Mouse (Mus musculus): ENCODE measurements around the gene Foxo4.
A peak's percentile ranks its signal among the peaks of the same experiment; 100 is the strongest.

The Foxo4 gene

DNA sequence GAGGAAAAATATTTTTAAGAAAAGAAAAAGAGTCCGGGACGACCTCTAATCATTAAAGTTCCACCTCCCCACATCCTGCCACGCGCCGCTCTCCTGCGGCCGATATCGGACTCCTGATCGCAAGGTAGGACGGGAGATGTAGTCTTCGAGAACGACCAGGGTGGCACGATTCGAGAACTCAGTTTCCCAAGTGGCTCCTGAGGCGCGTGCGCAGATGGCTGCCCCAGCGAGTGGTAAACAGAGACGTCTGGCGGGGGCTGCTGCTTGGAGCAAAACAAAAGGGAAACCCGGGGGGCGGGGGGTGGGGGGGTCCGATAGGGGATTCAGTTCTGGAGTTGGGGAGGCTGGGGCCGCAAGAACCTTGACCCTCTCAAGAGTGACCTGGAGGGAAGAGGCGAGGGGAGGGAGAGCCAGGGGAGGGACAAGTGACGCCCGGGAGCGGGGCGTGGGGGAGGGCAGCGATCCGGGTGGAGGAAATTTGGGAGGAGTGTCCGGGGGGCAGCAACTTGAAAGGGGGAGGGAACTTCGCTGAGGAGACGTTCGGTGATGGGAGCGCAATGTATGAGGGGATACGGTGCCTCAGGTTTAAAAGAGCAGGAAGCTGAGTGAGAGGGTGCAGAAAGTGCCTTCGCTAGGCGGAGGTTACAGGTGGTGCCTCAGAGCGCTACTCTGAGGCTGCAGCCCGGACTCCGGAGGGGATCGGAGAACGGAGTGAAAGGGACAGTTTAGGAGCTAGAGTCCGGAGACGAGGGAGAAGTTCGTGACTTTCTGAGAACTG, at the start of gene Foxo4:
TSS of gene Foxo4 (plus strand) at position 577 of the 778 bp plus-strand sequence.
- peak; percentile 90 for DNase-seq

DNA sequence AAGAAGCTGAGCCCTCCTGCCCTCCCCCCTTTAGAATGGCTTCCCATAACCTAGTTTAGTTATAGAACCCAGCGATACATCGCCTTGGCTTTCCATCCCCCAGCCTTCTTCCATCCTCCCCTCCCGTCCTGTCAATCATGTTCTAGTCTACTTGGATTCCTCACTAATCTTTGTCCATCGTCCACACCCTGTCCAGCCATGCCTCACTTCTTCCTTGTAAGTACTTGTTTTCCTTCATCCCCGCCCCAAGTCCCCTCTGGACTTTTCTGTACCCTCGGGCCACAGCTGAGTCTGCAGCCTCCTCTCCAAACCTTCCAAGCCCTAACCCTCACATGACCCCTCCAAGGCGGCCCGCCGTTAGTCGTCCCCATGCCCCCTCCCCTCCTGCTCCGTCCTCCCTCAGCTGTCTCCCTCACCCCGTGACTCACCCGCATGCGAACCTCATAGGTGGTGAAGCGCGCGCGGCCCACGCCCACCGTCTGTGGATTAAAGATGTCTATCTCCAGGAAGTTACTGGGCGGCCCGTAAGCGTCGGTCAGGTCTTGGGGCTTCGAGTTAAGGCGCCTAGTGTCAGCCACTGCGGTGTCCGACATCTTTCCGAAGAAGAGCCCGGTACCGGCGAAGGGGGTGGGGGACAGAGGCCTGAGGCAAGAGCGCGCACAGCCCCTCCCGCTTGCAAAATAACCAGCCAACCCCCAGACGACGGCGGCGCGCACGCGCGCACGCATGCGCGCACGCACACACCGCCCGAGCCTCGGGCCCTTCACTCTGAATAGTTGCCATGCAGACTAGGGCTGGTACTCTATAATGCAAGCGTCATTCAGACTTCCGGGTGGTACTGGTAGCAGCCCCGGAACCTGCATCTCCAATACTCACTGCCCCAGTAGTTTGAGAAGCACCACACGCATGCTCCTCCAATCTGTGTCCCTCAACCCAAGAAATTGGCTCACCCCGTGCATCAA, 32.2 kb upstream of the Foxo4 start, which contains the start of gene Snx12:
TSS of gene Snx12 (minus strand) at position 730 of the 962 bp plus-strand sequence.
- peak; percentile 85 for DNase-seq

GRCm38 (mm10) chrX:101222796-101223162, 31.5 kb upstream of the Foxo4 start:
- DNase-seq, result no peak

DNA sequence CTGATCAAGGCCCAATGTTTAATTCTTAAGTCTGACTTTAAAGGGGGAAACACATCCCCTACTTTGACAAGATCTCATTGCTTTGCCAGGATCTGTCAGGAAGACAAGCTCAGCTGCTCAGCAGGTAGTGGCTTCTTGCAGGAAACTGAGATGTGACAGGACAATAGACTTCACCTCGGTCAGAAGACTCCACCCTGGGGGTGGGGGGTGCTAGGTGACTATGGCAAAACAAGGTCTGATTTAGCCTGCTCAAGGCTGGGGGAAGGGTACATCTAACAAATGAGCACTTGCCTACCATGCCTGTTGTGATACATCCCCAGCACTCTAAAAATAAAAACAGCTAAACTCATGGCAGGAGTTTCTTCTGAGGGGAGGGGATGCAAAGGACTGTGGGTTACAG, 9.3 kb upstream of the Foxo4 start:
- no peak for DNase-seq

GRCm38 (mm10) chrX:101254740-101255139, 412 bp downstream of the Foxo4 start:
- DNase-seq, result no peak

DNA sequence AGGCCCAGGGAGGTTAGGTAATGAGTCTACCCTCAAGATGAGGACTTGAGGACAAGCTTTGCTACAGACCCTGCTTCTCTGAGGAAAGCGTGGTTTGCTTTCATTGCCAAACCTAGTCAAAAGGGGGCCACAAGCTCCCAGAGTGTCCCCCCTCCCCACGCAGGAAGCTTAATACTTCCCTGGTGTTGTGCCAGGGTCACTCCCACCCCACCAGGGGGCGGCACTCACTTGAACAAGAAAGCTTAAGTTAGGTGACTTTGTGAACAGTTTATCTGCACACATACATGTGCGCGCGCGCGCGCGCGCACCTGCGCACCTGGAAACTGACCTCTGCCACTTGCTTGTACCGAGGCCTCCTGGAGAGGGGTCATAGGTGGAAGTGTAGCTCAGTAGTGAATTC, 2.3 kb downstream of the Foxo4 start:
- DNase-seq, result peak; percentile 87

DNA sequence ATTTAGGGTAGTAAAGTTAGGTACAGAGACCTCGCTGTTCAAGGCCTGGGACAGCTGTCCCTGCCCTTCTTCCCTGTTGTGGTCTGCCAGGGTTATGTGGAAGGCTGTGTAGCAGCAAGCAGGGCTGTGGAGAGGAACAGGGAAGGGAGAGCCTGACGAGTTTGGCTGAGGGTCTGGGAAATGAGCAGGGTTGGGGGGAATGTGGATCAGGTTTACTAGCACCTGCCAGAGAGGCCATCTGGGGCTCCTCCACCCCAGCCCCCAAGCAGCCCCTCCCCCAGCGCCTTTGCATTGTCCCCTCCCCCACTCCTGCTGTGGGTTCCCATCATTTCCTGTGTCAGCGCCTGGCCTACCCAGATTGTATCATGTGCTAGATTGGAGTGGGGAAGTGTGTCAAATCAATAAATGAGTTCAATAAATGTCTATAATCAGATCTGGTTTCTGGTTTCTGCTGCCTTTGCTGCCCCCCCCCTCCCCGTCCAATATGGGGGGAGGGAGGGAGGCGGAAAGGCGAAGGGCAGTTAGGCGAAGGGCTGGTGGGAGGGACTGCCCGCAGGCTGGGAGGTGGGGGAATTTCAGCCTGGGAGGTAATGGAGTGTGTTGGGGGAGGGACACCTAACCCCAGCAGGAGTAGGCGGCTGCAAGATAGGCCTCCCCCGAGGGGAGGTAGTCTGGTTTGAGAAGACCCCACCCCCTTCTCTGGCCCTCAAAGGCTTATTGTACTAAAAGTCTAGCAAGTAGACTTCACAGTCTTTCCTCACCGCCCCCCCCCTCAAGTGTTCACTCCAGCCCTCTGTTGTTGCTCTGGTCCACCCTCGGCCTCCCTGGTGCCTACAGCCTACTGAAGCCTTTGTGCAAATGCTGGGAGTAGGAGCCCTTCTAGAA, 6.4 kb downstream of the Foxo4 start:
- peak; percentile 77 for DNase-seq

DNA sequence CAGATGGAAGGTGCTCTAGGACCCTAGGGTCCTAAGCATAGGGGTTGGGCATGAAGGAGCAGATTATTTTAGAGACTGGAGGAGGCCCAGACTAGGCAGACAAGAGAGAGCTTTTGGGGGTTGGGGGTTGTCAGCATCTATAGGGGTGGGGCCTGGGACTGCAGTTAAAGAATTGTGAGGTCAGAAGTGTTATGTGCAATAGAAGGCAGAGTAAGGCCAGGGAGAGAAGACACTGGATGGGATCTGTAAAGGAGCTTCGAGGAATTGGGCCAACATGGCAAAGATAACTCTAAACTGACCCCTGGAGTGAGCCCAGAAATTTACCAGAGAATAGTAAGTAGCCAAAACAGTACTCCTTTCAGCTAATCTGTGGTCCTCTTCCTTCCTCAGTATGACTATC, 9.6 kb downstream of the Foxo4 start, which contains the start of gene Gm614:
TSS of gene Gm614 (minus strand) at position 101 of the 400 bp plus-strand sequence.
- DNase-seq, result no peak

GRCm38 (mm10) chrX:101266631-101267030, 12.3 kb downstream of the Foxo4 start:
- DNase-seq, result no peak

- no peak for DNase-seq
These were observed 13.9 kb downstream of the Foxo4 start, which contains the start of gene Il2rg for GRCm38 (mm10) chrX:101268025-101268754. Il2rg (minus strand) TSS chrX:101268255.

DNA sequence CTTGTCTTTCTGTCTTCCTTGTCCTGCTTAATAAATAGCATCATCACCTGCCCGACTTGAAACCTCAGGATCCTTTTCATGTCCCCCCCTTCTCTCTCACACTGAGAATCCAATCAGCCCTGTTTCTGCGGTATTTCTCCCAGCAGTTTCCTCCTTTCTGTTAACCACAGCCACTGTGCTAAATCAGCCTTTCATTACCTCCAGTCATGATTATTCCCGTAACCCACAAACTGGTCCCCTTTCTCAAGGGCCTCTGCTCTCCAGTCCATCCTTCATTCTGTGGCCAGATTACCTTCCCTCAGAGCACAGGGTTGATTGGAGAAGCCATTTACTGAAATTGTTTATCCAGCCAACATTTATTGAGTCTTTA, 14.4 kb downstream of the Foxo4 start, which contains the start of gene Gm20489:
TSS of gene Gm20489 (minus strand) at position 269 of the 370 bp plus-strand sequence.
- DNase-seq, result no peak

DNA sequence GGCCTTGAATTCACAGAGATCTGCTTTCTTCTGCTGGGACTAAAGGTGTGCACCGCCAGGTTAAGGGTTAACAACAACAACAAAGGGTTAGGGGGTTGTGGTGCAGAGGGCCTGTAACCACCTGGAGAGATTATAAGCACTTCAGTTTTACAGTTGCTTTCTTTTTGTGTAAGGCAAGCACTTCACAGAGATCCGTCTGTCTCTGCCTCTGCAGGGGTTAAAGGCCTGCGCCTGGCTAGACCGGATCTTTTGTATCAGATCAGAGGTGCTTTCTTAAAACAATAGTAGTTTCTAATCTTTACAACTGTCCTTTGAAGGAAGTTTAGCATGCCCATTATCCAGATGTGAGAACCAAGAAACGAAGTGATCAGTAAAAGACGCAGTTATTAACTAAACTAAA, 19.1 kb downstream of the Foxo4 start:
- DNase-seq, result peak; percentile 35

- DNase-seq, result peak; percentile 89
These were observed 19.8 kb downstream of the Foxo4 start, which contains the start of gene Med12 for GRCm38 (mm10) chrX:101273875-101274738. Med12 (plus strand) TSS chrX:101274030.

GRCm38 (mm10) chrX:101282813-101283212, 28.5 kb downstream of the Foxo4 start:
- DNase-seq, result no peak

DNA sequence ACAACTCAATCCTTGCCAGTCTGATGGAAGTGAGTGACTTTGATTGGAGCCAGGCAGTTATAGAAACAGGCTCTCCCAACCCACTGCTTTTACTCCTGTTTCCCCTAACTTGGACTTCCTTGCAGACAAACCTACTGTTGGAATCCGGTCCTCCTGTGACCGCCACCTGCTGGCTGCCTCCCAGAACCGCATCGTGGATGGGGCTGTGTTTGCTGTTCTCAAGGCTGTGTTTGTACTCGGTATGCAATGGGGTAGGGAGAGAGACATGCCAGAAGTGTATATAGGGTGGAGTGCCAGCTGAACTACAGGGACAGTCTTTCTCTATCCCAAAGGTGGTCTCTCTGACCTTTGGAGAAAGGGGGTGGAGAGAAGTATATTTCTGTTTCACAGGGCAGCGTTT, 31.2 kb downstream of the Foxo4 start:
- peak; percentile 83 for DNase-seq

- no peak for DNase-seq
These were observed 31.8 kb downstream of the Foxo4 start for GRCm38 (mm10) chrX:101285953-101286670.

DNA sequence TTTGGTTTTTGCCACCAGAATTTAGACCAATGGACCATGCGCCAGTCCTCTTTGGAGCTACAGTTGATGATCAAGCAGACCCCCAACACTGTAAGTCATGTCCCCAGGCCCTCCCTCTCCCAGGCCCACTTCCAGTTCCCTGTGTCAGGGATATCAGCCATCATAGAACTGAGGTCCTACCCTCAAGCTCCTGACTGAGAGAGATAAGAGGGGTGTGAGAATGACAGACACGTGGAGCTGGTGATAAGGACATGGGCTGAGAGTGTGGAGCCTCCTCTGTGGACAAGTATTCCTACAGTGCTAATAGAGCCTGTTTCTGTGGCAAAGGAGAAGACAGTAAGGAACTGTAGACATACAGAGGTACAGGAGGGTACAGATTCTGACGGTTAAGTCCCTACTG, 33.2 kb downstream of the Foxo4 start:
- DNase-seq, result no peak

DNA sequence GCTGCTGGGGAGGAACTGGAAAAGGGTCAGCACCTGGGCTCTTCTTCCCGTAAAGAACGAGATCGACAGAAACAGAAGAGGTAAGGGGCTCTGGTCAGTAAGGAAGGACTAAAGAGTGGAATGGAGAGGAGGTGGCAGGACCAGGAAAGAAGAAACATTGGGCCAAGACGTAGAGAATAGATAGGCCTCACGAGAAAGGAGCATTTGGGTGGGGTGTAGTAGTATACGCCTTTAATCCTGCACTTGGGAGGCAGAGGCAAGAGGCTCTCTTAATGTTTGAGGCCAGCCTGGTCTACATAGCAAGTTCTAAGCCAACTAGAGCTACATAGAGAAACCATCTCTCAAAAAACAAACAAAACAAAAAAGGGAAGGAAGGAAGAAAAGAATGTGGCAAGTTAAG, 34.1 kb downstream of the Foxo4 start:
- no peak for DNase-seq

DNA sequence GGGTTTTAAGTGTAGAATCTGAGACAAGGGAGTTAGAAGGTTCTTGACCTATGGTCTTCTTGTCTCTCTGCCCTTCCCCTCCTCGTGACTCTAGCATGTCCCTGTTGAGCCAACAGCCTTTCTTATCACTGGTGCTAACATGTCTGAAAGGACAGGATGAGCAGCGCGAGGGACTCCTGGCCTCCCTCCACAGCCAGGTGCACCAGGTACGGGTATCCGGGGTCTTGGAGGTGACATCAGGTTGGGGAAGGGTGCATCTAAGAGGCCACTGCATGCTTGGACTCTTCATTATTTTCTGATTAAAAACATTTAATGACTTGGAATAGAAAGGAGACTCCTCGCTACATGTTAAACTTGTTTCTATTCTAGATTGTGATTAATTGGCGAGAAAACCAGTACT, 34.7 kb downstream of the Foxo4 start:
- no peak for DNase-seq

DNA sequence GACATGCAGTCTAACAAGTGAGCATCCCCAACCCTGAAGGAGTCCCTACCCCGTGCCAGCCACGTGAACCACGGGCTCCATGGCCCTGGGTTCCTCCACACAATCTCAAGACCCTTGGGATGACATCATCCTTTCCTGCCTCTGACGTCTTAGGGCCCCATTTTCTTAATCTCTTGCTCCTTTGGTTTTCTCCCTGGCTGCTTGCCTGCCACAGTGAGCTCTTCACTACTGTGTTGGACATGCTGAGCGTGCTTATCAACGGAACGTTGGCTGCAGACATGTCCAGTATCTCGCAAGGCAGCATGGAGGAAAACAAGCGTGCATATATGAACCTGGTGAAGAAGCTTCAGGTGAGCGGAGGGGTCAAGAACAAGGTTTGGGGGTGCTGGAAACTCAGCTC, 35.8 kb downstream of the Foxo4 start:
- DNase-seq, result no peak

All from thymus, postnatal 4 days (tissue).